Mouse (Mus musculus): ENCODE data around the gene Rph3a.

DNA sequence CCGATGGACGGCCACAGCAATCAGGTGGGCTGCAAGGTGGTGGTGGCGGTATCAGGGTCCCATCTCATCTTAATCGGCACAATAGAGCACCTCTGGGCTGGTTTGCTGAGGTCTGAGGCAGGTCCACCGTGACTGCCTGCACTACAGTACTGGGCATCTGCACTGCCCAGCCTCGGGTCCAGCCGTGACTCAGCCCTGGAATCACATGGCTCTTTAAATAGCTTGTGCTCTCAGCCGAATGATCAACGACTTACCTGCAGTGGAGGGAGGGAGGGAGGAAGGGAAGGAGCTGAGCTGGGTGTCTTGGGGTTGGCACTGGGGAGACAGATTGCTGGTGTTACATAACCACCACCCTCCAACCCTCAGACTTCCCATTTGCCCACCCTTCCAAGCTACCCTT is 20.3 kb upstream of the Rph3a start:
- TF ChIP-seq CTCF (IDR thresholded peaks at IDR 0.05; ENCODE audit: borderline replicate concordance, control insufficient read depth, extremely low read depth, insufficient read depth, low read length, poor library complexity): no peak
- no peak for TF ChIP-seq POLR2A (IDR thresholded peaks at IDR 0.05; ENCODE audit: control insufficient read depth, extremely low read depth, insufficient read depth, low read length, poor library complexity)
